Mouse (Mus musculus) lung, postnatal 25 days (tissue): Measurements from ENCODE around the gene Ephb1.

Source experiments
- DNase-seq: peaks from one replicate; pipeline ENCODE4 v3.0.0; 2022; ENCODE audit warnings: low spot score

The Ephb1 gene

DNA sequence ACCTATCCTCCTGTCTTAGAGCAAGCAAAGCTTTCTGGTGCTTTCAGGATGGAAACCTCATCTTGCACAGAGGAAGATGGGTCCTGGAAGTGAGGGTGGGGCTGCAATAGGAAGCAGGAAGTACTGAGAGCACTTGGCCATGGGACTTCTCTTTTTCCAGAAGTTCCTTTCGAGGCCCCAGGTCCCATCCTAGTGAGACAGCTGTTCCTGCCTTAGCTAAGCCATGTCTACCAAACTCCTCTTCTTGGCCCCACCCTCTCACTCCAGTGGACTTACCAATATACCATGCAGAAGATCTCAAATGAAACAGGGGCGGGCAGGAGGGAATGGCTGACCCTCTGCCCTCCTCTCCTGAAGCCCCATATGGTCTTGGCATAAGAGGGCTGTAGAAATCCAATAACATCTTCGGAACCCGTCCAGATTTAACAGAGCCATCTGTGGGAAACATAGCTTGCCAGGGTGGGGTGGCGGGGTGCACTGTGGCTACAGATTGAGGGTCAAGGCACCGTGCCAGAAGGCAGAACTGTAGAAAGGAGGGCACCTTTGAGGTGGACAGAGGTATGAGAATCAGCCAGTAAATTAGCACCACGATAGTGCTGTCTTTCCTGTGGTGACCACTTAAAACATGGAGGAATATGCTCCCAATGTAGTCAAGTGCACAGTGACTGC is 48.9 kb downstream of the Ephb1 start:
- DNase-seq, result no peak

DNA sequence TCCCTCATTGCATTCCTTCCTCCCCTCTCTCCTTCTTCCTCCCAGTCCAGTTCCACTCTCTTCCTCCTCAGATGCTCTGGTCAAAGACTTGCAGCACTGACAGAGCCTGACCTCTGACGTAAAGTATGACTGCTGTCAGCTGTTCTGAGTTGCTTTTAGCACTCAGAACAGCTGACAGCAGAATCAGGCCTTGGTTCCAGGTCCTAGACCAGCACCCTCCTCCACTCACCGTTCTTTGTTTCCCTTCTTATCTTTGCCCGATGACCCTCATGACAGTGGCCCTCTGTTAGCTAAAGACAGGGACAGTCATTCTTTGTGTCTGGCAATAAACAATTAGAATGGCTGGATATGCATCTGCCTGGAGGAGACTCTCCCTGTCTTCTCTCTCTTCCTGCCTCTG is 49.7 kb downstream of the Ephb1 start:
- DNase-seq, result no peak

DNA sequence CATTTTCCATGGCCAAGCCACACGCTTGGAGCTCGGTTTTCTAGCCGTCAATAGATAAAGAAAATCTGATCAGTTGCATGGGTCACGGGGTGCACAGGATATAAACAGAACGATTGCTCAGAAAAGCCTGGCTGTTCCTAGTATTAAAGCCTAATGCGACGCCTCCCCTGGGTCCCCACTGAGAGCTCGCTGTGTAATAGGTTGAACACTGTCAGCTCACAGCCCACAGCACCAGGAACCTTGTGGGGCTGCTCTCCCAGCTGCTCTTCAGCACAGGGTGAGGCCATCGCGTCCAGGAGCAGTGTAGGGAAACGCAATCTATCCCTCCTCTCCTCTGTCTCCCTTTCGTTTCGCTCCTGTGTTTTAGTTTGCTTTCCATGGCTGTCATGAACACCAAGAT is 50.6 kb downstream of the Ephb1 start:
- no peak for DNase-seq

DNA sequence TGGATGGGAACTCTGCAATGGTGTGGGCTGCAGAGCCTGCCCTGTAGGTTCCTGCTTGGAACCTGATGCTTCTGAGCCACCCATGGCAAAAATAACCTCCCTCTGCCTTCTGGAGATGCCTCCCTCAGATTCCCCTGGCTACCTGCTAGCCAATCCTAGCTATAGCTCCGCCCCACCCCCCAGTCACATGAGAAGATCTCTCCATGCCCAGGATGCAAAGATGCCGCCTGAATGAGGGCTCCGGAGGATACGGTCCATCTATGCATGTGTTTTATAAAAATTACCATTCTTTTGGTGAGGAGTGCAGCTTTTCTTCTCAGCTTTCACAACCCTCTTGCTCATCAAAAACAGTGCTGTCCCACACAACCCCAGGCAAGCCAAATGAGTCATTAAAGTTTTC is 53.5 kb downstream of the Ephb1 start:
- no peak for DNase-seq

DNA sequence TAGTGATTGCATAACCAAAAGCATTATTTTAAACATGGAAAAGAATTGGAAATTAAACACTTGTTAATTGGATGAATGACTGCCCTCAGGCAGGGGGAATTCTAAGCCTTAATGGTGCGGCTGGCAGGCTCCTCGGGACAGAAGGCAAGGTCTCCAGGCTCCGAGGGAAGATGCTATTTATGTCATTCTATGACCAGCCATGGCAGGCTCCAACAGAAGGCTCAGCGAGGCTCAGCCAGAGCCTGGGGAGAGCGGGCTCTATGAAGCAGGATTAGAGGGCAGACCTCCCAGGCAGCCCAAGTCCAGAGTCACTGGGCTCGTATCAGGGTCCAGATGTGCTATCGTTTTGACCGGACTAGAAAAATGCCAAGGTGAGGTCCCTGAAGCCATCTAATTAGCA is 55.8 kb downstream of the Ephb1 start:
- DNase-seq, result no peak

DNA sequence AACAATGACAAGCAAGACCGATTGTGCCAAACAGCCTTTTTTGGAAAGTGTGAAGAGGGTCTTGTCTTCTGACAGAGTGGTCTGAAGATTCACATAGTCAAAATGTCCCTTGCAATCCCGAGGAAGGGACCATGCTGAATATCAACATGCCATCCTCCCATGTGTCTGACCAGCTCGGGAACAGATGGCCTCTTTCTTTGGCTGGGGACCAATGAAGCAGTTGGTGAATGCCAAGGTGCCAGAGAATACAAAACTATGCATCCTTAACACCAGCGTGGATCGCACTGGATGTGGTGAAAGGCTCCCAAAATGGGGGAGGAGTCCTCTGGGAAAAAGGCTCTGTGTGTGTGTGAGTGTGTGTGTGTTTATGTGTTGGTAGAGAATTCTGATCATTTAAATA is 56.5 kb downstream of the Ephb1 start:
- no peak for DNase-seq

DNA sequence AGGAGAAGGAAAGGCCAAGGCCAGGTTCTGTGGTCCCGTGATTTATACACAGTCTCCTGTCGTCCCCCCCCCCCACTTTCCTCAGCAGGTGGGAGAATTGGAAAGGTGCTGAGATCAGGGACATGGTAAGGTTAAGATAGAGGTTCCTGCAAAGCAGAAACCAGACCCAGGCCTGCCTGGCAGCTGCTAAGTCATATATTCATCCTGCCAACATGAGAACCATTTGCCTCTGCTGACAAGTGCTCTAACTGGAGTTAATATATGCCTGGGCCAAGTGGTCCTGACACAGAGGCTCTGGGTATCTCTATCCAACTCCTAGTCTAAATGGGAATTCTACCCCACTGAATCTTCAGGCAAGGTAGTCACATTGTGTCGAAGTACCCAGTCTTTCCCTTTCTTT is 57.3 kb downstream of the Ephb1 start:
- DNase-seq, result no peak

DNA sequence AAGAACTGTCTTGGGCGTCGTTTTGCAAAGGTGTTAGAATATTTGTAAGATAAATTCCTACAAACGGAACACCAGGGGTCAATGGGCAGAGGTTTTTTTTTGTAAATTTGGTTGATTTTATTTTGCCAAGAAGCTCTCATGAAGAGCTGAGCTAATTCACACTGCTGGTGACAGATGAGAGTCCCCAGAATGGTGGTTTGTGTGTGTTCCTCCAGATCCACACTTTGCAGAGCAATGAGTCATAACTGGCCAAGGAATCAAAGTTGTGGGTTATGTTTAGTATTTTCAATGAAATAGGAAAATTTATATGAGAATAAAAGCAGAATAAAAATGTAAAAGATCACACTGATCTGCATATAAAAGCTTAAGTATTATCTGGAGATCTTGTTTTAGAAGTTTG is 60.9 kb downstream of the Ephb1 start:
- no peak for DNase-seq

DNA sequence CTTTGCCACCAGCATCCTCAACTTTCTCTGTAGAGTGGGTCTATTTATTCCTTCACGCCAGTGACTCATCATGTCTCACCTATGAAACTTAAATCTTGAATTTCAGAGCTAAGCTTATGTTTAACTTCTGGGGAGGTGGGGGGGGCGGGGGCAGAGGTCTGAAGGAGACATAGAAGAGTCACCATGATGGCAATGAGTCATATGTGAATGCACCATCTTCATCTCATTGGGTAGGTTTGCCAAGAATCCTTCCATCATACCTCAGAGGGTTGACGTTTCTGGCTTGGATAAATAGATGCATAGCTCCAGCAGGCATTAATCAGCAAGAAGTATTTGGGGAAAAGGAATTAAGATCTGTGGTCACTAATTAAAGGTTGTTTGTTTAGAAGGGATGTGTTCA is 63.3 kb downstream of the Ephb1 start:
- DNase-seq, result no peak

DNA sequence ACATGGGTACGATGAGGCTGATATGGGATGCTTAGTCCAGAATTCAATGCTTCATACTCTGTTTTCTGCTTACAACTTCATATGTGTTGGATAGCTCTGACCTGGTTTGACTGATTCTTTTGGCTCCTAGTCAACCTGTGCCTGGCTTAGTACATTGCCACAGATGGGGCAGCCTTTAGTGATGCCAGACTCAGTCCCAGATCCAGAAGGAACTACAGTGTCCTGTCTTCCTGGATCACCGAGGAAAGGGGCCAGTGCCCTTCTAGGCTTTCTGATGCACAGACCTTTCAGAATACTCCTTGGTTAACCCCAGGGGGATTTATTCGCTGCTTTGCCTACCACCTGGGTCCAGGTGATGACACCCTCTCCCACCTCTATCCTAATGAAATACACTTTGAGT is 66.1 kb downstream of the Ephb1 start:
- DNase-seq, result no peak

DNA sequence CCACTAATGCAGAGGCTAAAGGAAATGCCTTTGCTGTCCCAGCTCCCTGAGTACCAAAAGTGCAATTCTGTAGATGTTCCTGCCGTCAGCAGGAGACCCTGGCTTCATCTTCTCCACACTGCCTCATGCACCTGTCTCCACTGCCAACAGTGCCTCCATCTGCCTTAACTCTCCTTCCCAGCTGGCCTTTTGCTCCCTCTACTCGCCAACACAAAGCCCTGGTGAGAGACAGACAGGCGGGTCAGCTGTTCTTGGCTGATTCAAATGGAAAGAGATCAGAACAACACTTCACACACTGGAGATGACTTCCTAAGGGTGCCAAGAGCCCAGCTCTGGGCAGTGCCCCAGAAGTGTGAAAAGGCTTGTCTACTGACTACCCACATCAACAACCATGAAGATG is 78.6 kb downstream of the Ephb1 start:
- no peak for DNase-seq

DNA sequence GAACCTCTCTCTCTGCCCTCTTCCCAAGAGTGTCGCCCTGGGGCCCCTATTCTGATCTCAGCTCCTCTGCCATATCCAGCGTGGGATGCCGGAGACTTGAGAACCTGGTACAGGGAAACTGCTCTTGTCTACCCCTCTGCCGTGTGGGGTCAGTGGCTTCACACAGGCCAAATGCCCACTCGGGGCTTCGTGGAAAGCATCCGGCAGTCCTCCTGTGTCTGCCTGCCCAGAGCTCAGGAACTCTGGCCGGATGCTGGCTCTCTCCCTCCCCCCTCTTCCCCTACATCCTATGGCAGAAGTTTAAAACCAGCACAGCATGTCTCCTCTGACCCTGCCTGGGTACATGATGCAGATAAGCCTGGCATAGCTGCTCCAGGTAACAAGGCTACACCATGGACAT is 80.5 kb downstream of the Ephb1 start:
- no peak for DNase-seq

DNA sequence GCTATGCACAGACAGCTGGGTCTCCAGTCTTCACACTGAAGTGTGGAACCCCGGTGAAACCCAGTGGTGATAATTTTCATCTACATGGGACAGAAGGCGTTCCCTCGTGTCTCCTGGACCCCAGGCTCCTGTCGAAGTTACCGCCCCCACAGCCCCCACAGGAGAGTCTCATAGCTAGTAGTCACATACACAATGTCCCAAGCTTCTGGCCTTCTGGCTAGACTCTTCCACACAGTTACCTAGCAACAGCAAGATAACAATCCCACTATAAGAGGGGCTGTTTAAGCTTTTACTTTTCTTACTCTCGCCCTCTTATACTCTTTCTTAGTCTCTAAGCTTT is 81.1 kb downstream of the Ephb1 start:
- DNase-seq, result no peak

DNA sequence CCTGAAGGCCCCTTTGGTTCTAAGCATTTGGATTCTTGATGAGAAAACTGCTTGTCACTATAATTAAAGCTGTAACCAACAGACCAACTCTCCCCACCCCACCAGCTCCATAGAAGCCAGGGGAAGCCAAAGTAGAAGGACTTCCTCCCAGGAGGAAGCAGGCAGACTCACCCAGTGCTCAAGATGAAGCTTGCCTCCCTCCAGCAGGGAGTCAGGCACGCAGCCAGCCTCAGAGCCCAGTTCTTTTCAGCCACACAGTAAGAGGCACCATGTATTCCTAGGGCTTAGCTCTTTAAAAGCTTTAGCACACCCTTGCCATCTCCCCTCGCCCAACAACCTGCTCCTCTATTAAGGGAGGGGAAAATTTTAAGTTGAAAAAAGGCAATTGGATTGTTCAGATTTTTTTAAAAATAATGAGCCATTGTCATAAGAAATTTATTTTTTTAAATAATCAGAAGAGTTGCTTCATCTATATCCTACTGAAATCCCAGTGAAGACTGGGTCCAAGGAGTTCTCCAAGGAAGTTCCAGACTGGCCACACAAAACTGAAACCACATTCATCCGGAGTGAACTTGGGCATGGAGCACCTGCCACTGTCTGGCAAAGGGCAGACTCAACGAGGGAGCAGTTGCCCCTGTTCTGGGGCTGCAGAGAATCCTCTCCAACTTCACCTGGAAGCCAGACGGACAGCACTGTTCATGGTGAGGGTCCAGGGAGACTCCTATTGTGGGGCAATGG is 81.6 kb downstream of the Ephb1 start:
- no peak for DNase-seq

DNA sequence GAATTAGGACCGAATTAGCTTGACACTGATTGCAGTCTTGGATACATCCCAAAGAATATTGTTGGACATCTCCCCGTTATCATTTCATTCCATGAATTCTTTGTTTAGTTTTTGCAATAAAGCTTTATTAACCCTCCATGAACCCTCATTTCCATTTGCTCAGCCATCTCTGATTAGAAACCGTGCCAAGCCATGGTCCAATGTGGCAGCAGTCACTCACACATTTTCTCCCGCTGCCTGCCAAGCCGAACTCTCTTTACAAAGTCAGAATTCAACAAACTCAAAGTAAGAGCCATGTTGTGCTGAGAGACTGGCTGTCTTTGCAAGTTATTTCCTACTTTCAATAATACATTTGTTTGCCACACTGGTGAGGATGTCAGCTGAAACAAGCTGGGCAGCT is 84.0 kb downstream of the Ephb1 start:
- DNase-seq, result no peak

DNA sequence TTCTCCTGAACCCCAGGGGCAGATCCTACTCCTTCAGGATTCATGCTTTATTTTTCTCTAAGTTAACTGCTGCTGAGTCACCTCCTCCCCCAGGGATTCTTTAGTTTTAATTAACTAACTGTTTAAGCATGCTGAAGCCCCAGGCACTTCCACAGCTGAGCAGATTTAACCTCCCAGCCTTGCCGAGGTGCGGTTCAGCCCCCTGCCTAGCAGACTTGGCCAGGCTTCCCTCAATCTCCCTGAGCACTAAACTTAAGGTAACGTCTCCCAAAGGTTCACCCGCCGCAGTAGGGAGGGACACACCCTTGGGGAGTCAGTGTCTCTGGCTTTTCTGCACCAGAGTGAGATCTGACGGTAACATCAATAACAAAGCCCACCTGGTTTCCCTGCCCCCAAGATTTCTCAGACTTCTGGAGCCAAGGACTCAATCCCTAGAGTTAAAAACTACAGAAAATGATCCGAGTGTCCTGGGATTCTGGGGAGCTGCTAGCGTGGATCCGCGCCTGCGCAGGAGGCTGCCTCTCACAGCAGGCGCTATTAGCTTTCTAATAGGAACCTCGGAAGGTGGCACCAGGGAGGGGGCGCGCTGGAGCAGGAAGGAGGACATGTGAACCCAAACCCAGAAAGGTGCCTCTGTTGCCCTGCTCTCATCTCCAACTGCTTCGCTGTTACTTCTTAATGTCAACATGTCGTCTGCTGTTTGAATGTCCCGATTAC is 87.0 kb downstream of the Ephb1 start:
- peak; percentile 5 for DNase-seq

DNA sequence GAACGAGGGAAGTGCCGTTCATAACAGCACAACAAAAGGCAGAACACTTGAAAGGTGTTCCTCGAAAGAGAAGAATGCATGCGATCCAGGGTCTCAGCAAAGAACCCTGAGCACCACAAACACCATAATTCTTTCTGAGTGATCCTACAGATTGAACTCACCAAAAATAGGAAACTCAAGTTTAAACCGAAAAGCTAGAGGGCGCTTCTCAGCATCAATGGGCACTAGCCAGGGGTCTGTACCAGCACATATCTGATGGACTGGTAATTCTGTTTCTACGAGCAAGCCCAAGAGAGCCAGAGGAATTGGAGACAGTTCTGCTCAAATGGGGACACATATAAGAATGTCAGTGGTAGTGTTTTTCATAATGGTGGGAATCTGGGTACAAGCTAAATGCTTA is 90.7 kb downstream of the Ephb1 start:
- no peak for DNase-seq

DNA sequence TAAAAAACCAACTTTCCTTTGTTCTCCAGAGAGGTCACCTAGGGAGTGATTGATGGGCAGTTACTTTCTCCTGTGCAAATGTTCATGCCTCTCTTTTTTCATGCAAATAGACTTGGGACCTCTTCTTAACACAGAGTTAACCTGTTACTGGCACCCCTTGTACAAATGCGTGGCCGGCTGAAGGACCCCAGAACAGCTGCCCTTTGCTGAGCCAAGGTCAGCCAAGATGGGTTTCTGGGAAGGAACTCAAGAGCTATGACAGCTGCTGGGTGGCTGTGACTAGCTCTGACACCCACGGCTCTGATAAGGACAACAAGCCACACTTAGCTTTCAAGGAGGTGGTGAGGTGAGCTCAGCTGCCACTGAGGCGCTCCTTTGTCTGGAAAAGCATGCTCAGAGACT is 92.4 kb downstream of the Ephb1 start:
- no peak for DNase-seq

DNA sequence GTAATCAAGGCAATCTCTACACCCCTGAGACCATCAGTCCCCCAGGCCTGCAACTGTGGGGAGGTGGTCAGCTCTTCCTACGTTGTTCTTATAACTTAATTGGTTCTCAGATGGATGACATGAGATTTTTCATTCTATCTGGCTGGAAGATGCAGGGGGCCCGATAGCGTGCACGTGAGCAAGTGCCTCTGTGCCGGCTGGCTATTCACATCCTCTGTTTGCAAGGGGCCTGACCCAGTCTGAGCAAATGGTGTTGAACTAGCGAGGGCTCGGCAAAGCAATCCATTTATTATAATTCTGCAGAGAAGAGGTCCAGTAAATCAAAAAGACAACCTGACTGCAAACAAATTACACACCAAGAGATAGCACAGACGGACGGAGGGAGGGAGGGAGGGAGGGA is 93.0 kb downstream of the Ephb1 start:
- DNase-seq, result no peak

DNA sequence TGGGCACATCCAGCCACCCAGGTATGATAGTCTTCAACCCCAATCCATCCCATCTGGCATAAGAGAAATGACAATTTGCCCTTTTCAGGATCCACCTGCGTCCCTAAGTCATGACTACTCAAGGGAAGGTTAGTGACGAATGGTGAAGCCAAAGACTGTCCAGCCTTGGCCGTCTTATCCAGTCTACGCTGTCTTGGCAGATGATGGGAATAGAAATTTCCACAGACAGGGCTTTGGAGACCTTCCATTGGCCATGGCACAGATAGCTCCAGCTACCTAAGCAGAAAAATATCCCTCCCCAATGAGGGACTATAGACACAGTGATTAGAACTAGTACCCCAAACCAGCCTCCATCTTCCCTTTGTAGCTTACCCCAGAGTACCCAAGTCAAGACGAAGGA is 98.1 kb downstream of the Ephb1 start:
- DNase-seq, result no peak

DNA sequence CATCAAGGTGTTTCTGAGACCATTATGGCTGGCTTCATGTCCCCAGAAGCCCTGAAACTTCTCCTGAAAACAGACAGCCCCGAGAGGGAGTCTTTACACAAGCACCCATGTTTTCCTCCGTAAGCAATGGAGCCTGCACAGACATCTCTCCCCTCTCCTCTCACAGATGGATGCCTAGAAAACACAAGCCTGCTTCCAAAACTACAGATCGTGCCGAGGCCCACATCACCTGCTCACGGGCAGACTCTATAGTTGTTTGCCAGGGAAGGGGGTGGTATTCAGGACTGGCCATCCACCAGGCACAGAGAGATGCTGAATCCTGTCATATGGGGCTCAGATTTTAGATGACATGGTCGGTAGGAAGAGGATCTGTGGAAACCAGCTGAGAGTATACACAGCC is 98.7 kb downstream of the Ephb1 start:
- DNase-seq, result no peak

DNA sequence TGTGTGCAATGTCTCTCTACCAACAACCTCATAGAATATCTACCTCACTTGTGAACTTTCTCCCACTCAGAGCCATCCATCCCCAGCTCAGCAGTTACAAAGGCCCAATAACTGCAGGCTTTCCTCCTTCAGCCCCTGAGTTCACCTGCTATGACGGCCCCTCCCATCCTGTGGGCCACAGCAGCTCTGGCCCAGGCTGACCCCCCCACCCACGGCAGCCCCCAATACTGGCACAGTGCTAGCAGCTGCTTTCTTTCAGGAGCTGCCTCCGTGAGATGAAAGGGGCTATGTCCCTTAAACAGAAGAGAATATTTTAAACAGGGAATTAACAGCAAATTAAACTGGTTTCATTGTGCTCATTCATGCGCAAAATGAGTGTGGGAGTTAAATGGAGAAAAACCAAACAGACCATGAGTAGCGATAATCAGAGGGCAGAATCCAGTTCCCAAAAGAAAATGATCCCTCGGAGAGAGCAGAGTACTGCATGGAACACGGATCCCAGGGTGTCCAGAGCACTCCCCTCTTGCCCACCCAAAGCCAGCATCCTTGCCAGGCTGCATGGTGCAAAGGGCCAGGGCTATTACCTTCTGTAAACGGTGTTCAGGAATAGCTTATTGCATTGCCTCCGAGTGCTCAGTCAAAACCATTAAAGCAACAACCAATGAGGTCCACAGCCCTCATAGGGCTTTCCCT is 105.2 kb downstream of the Ephb1 start:
- DNase-seq, result no peak

DNA sequence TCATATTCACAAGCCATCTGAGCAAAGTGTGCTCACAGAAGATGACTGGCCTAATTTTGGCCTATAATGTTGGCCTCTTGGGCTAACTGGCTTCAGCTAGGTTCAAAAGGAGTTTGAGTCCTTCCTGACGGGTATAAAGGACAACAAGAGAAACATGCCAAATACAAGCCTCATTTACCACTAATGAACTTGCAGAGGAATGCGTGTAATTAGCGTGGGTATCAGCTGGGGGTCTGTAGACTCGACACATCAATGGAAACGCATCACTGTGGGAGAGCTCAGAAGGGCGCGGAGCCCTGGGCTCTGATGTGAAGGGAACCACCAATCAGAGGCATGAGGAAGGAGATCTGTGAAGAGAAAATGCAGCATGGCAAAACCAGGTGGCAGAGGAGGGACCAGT is 108.9 kb downstream of the Ephb1 start:
- DNase-seq, result no peak
